Mouse (Mus musculus) T-cell, adult 2 months (primary cell): ENCODE measurements around the gene Gm5938.

ENCODE experiments used
- DNase-seq: peaks from one replicate; pipeline ENCODE4 v3.0.0; 2022; ENCODE audit warnings: low spot score

The Gm5938 gene

GRCm38 (mm10) chrX:78125167-78125566 is at the start of gene Gm5938:
Gm5938 (plus strand) TSS chrX:78125467.
- no peak for DNase-seq

- DNase-seq = no peak
Observed at GRCm38 (mm10) chrX:78091274-78091673, 34.0 kb upstream of the Gm5938 start, which contains the start of gene Obp1a. Obp1a (minus strand) TSS chrX:78091374.
